Mouse (Mus musculus) forebrain, embryonic 10.5 days (tissue): ENCODE measurements at regions not wholly inside any gene's neighbourhood (a gene's known extent, or its start where the extent isn't known, plus 50 kb on each side); places are given as distances from the start of the nearest gene placed in this dataset.
"Not testable (repeated sequence)": the region's sequence is repeated elsewhere in the genome, so short reads cannot be mapped to it uniquely, and the experiment has no call there.

ENCODE experiments used
- DNase-seq: peaks from one replicate; pipeline ENCODE4 v3.0.0-alpha.2; 2017; ENCODE audit warnings: low spot score; ENCODE audit errors: extremely low spot score
- H3K27ac ChIP-seq: fragments of 300-500 bp; sonication (generic); 2 replicates; pipeline ENCODE4 v1.5.1; 2016; ENCODE audit warnings: mild to moderate bottlenecking
- H3K27me3 ChIP-seq: fragments of 300-500 bp; sonication (generic); 2 replicates; pipeline ENCODE4 v1.6.1; 2016; ENCODE audit warnings: mild to moderate bottlenecking; ENCODE audit not compliant: poor library complexity, severe bottlenecking
- H3K36me3 ChIP-seq: fragments of 300-500 bp; sonication (generic); replicated peaks from 2 replicates; pipeline ENCODE4 v1.6.1; 2016; ENCODE audit warnings: mild to moderate bottlenecking, moderate library complexity
- H3K4me1 ChIP-seq: fragments of 300-500 bp; sonication (generic); 2 replicates; pipeline ENCODE4 v1.6.1; 2016
- H3K4me3 ChIP-seq: fragments of 300-500 bp; sonication (generic); 2 replicates; pipeline ENCODE4 v1.5.1; 2016; ENCODE audit warnings: mild to moderate bottlenecking, moderate library complexity
- H3K9me3 ChIP-seq: fragments of 300-500 bp; sonication (generic); 2 replicates; pipeline ENCODE4 v1.6.1; 2016; ENCODE audit warnings: mild to moderate bottlenecking, moderate library complexity
- WGBS: fragments of 180-500 bp; shearing (Covaris S2); methylation state at CpG from one replicate; pipeline ENCODE4 v1.1.7; 2016; 5-methylcytosine and 5-hydroxymethylcytosine counted together

DNA sequence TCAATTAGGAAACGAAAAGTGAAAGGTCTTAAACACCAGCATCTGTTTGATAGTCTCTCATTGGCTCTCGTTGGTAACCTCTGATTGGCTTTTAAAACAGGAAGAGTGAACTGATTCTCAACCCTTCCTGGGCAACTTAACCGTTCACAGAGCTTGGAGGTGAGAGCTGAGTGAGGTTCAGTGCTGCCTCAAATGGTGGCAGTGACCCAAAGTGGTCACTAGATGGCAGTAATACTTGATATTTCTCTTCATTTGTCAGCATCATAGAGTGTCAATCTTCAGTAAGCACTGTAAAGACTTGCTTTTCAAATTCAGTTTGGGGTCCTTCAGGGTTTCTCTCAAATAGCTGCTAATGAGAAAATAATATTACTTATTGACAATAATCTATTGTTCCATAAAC lies 321.8 kb upstream of the Gdi2 start:
- not testable (repeated sequence) for H3K27ac ChIP-seq, H3K27me3 ChIP-seq, DNase-seq, H3K4me3 ChIP-seq, H3K36me3 ChIP-seq, H3K4me1 ChIP-seq
- 53% methylated on average over 3 of the region's 3 CpGs for WGBS
- peaks cover 25% of the 10 kb centered on the region for H3K9me3 ChIP-seq

DNA sequence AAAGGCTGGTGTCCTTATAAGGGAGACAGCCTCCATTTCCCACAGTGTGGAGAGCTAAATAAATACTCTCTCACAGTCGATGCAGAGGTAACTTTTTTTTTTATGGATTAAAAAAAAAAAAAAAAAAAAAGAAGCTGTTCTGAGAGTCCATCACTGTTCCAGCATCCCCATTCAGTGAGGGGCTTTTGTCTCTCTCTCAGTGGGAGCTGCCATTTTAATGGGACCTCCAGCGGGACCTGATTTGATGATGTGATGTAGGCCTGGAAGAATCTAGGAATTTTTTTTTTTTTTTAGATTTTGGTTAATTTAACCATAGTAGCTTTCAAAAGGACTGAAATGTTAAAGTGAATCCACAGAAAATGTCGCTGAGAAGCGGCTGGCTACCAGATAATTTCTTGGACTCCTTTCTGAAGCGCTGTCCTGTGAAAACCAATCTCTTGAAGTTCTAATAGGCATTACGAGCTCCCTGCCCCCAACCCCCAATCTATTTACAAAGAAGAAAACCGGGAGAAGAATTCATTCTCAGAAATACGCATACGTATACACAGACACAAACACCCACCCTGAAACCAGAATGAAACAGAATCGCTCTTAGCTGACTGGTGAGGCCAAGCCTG lies 316.8 kb upstream of the Gdi2 start:
- Histone ChIP-seq H3K9me3 (peaks cover 13% of the 10 kb centered on the region), H3K27ac (0 out of 2 replicates have a peak overlapping the region, but pooled peaks have one; percentile 51)
- not testable (repeated sequence) for DNase-seq, H3K4me1 ChIP-seq, H3K4me3 ChIP-seq, H3K27me3 ChIP-seq, H3K36me3 ChIP-seq
- WGBS, result 57% methylated on average over 10 of the region's 10 CpGs

DNA sequence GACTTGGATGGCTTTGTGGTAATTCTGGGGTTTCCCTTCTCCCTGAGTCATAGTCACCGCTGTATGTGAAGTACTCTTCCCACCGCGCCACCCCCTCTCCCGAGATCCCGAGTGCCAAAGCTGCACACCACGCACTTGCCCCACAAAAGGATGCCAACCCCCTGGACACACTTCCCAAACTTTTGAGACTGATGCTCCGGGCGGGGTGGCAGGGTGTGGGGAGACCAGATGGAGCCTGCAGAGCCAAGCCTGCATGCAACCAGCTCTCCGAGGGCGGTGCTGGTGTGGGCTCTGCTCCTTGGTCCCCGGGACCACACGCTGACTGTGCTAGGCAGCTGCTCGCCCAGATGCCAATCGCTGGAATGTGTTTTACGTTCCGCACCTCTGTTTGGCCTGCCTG lies 316.2 kb upstream of the Gdi2 start:
- Histone ChIP-seq H3K36me3 (no peaks in the 10 kb centered on the region), H3K9me3 (peaks cover 13% of the 10 kb centered on the region), H3K4me3 (no peak overlapping the region), H3K27ac (peak overlapping the region; percentile 51; the same call in 1 of the 2 replicates), H3K27me3 (no peaks in the 10 kb centered on the region), H3K4me1 (peaks cover 6% of the 10 kb centered on the region; the same call in 1 of the 2 replicates)
- DNase-seq, result no peak
- whole genome bisulfite sequencing, result 57% methylated on average over 16 of the region's 16 CpGs

DNA sequence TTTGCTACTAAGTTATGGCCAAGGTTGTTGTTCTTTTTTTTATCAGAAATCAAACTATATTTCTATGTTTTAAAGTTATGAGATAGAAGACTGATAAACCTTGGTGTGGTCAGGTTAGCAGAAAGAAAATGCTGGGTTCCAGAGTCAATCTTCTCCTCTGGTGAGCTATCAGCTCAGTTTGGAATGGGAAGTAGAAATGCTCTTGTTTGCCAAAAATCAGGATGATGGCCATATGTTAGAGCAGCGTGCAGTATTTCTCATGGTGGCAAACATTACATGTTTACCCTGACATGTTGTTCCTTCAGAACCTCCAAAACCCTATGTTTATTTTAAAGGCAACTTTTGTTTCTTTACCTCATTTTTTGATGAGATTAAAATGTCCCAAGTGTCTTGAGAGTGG lies 279.5 kb upstream of the Gdi2 start:
- Histone ChIP-seq H3K4me1 (no peaks in the 10 kb centered on the region), H3K9me3 (peaks cover 40% of the 10 kb centered on the region), H3K36me3 (no peaks in the 10 kb centered on the region), H3K27ac (no peak overlapping the region), H3K27me3 (no peaks in the 10 kb centered on the region), H3K4me3 (no peak overlapping the region)
- no peak for DNase-seq
- 76% methylated on average over 1 of the region's 1 CpGs for WGBS

DNA sequence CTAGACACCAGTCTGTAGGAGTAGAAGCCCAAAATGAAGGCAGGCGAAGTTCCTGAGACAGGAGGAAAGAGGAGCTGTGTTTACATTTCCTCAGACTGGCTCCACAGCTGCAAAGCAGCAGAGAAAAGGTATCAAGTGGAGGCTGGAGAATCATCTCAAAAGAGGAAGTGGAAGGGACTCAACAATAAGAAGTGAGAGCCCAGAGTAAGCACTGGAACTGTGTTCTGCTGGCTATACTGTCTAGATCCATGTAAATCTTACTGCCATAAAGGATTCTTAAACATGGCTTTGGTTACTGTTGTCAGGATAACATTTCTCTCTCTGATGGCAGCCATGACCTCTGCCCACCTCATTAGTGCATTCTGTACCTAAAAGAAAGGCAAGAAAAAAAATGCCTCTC lies 261.7 kb upstream of the Gdi2 start:
- not testable (repeated sequence) for H3K4me1 ChIP-seq, H3K4me3 ChIP-seq, H3K36me3 ChIP-seq, DNase-seq, H3K27ac ChIP-seq, H3K27me3 ChIP-seq
- H3K9me3 ChIP-seq, result peaks cover 23% of the 10 kb centered on the region; the same call in 1 of the 2 replicates
- 52% methylated on average over 1 of the region's 1 CpGs for WGBS
